Mouse (Mus musculus) left cerebral cortex, adult 2 months (tissue): ENCODE measurements around the gene Iqgap2. TPM values are rescaled to one million over a fixed set of nuclear protein-coding genes. Genes with fewer than 3 reads are reported as not detected.

Experiments
- DNase-seq, 2 experiments: peaks; one replicate each; pipeline ENCODE4 v3.0.0; 2021 to 2022; ENCODE audit warnings: low spot score in 2 of 2, mixed read lengths in 1 of 2; ENCODE audit errors: extremely low spot score in 1 of 2
- H3K27ac ChIP-seq: fragments of 200-600 bp; 2 replicates; pipeline ENCODE4 v1.8.1; 2022
- H3K4me3 ChIP-seq: fragments of 200-600 bp; 2 replicates; pipeline ENCODE4 v1.8.1; 2022
- CTCF ChIP-seq: fragments of 200-600 bp; IDR thresholded peaks from 2 replicates; pipeline ENCODE4 v1.8.1; 2022; ENCODE audit warnings: antibody characterized with exemption, mild to moderate bottlenecking, moderate library complexity
- intact Hi-C: fragments of 180-260 bp; cut with DNase I; formaldehyde crosslinking; loops from one replicate; pipeline ENCODE4 v1.15.1; 2025
- total RNA-seq, 2 experiments: library from RNA; stranded (reverse); gene quantifications; 2 replicates each; pipeline ENCODE4 v1.2.3; 2021

Gene Iqgap2
- total RNA-seq, 2 experiments from 2014 or later: 19.1 to 21.5 TPM

DNA sequence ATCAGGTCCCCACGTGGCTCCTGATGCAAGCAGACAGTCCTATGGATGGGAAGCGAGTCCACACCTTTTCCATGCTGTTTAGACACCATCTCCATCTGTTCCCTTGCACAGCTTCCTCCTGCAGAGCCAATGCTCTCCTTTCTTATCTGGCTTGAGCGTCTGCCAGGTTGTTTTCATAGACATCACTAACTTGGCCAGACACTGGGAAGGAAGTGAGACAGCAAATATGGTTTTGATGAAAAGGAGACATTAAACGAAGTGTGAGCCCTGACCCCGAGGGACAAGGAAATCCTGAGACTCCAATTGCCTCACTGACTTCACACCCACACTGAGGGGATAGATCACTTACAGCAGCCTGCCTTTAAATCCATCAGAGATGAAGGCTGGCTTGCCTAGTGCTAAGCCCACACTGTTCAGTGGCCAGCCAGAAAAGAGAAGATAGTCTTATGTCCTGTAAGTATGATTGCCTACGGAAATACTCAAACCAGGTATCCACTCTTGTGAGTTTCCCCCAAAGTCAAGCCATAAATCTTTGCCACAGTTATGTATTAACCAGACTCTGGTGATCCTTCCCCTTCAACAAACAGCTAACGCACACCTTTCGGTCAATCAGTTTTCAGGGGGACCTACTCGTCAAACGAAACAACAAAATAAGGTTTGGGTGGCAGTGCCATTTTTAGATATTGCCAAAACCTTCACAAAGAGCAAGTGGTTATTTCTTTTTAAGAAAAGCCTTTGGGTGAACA is 102.9 kb downstream of the Iqgap2 start:
- H3K4me3 ChIP-seq: no peak overlapping the region
- no peak for TF ChIP-seq CTCF
- intact Hi-C loops: no loop called here
- H3K27ac ChIP-seq: no peak overlapping the region
- DNase-seq: no peak

DNA sequence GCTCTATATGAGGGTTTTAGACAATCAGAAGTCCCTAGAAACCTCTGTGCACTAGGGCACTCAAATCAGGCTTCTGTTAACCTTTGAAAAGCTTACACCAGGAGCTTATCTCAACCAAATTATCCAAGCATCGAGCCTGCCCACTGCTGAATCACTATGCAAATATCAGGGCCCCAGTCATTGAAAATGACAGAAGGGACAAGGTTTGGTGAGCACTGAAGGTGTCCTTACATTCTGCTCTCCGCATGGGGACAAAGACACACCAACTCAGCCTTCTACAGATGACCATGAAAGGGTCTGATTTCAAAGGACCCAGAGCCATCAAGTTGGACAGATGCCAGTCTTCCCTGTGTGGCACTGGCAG is 108.8 kb downstream of the Iqgap2 start:
- intact Hi-C loops: no loop called here
- no peak overlapping the region for H3K4me3 ChIP-seq
- no peak for DNase-seq
- TF ChIP-seq CTCF: no peak
- no peak overlapping the region for H3K27ac ChIP-seq

DNA sequence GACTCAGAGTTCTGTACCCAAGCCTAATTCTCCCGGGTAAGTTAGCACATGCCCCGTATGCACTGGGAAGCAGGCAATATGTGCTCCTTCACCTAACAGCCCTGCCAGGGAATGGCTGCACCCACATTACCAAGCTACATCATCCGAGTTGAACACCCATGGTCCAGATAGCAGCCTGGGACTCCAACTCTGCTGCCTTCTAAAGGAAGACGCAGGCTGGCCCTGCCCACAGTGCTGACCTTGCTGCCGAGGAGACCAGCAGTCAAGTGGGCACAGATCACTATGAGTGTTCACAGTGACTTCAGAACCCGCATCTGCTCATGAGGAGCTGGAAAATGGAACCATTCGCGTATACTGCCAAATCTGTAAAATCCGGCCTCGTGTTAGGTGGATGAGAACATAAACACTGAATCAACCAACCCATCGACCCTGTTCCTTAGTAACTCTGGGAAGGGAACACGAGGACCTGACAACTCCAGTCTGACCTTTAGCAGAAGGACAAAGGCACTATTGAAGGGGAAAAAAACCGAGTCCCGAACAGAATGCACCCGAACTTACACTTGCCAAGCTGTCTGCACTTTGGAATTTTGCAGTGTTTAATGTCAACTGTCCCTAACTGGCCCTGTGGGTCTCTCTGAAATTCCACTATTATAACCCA is 109.3 kb downstream of the Iqgap2 start:
- intact Hi-C loops: no loop called here
- no peak for TF ChIP-seq CTCF
- no peak overlapping the region for H3K27ac ChIP-seq
- no peak for DNase-seq
- H3K4me3 ChIP-seq: no peak overlapping the region

DNA sequence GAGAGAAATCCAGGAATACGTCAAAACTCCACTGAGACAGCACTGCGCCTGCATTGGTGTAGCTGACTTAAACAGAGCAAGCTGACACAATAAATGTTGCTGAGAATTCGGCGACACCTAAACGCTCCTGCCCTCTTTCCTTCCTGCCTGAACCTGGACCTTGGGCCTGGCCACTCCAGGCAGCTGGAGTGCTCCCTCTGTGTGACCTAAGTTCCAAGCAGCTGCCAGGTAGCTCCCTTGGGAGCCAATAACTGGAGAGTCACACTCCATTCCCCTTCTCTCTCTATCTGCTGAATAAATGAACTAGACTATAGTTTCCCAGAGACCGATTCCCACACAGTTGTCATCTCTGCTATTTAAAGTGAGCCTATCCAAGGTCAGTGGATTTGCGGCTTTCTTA is 111.7 kb downstream of the Iqgap2 start:
- intact Hi-C loops: no loop called here
- Histone ChIP-seq H3K27ac (no peak overlapping the region), H3K4me3 (no peak overlapping the region)
- TF ChIP-seq CTCF: no peak
- DNase-seq: no peak

DNA sequence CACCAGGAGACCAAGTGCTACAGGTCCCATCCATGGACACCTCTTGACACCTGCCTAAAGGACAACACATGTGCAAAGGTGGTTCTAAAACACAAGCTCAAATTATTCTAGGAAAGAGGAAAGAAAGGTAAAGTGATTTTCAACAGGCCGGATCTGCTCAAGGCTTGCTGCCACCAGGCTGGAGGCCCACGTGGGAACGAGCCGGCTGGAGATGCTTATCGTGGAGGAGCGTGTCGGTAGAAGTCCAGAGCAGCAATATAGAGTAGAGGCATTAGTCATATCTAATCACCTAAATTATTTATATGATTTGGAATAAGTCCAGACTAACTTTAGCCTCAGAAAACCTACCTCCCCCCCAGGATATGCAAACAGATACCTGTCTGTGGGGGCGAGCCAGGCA is 112.5 kb downstream of the Iqgap2 start:
- intact Hi-C loops: loop anchor here (5.0 kb wide), 1 partner anchor 173 kb away; no protein-coding TSS in a partner anchor
- no peak for TF ChIP-seq CTCF
- H3K4me3 ChIP-seq: no peak overlapping the region
- H3K27ac ChIP-seq: no peak overlapping the region
- DNase-seq: no peak

DNA sequence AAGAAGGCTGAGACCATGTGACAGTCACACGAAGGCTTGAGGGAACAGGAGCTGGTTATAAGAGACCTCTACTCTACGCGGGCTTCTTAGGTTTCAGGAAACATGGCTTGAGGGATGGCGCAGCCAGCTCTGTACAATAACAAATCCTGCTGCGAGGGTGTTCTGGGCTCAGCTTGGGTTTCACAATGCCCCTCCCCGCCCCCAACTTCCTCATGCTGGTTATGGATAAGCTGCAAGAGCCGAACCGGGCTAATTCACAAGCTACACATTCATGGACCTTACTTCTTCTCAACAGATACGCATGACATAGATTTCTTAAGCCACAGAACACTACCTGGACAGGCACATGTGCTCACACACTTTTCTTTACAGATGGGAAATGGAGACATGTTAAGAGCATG is 113.0 kb downstream of the Iqgap2 start:
- no peak for TF ChIP-seq CTCF
- no peak for DNase-seq
- Histone ChIP-seq H3K4me3 (no peak overlapping the region), H3K27ac (no peak overlapping the region)
- intact Hi-C loops: loop anchor here (5.0 kb wide), 1 partner anchor 174 kb away; no protein-coding TSS in a partner anchor

DNA sequence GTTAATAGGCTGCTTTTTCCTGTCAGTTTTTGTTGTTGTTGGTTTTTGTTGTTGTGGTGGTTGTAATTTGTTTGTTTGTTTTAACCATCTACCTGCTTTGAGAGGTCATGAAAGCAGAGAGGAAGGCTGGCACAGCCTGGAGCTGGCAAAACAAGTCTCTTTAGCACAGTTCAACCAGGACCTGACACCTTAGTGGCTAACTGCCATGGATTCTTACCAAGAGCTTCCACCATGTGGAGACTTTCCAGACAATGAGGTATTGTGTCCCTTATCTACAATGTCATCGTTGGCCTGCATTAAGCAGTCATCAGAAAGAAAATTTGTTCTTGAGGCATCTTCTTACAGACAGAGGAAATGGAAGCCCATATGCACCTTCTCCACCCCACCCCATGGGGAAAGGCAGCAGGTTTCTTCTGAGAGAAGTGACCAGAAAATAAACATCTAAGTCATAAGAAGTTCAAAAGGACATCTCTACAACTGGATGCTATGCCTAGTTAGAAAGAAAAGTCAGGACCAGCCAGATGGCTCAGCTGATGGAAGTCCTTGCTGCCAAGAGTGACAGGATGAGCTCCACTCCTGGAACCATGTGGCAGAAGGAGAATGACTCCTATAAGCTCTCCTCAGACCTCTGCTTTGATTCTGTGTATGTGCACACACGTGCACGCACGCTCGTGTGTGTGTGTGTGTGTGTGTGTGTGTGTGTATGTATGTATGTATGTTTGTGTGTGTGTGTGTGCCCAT is 113.9 kb downstream of the Iqgap2 start:
- no peak for DNase-seq
- no peak overlapping the region for H3K27ac ChIP-seq
- no peak for TF ChIP-seq CTCF
- H3K4me3 ChIP-seq: no peak overlapping the region
- intact Hi-C loops: loop anchor here (1.0 to 5.0 kb wide), 2 partner anchors 114 to 174 kb away; no protein-coding TSS in a partner anchor

DNA sequence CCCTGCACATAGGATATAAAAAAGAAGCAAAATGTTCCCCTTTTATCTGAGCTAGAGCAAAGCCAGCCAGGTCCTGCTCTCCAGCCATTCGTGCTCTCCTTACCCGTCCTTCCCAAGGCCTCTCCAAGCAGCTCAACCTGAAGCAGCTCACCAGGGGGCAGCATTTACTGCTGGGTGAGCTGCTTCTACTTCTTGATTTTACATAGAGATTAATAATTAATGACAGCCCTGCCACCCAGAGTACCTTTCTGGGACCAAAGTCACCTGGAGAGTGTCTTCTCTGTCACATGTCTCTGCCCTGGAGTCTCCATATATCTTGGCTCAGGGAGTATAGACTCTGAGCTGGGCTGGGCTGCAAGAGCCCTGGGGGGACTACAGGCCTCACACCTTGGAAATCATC is 114.5 kb downstream of the Iqgap2 start:
- DNase-seq: peak; percentile 50 to 61
- Histone ChIP-seq H3K4me3 (no peak overlapping the region), H3K27ac (no peak overlapping the region)
- intact Hi-C loops: loop anchor here (1.0 to 5.0 kb wide), 2 partner anchors 115 to 175 kb away; no protein-coding TSS in a partner anchor
- peak; percentile 69 for TF ChIP-seq CTCF

DNA sequence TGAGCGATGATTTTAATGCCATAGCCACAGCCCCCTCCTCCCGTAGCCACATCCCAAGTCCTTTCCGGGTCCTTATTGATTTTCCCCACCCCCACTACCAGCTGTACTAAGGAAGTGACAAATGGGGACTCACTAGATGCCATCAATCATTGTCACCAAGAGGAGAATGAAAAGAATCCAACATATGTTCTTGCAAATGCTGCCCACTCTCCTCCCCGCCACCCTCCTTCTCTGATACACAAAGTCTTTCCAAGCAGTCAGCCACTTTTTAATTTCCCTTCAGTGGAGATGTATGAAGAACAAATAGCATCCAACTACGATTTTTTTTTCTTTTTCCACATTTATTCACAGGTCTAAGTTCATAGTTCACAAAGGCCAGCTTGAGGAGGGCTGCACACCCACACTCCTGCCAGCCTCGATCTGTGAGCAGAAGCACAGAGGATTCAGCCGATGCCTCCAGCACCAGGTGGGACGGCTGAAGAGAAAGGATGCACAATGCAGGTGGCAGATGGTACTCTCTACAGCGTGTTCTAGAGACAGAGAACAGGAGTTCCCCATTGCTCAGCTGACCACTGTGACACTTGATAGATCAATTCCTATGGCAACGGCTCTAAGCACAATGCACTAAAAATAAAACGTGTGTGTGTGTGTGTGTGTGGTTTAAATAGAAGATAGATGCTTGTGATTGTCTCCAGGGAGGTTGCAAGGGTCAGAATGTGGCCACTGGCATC is 116.6 kb downstream of the Iqgap2 start:
- intact Hi-C loops: loop anchor here (5.0 kb wide), 1 partner anchor 177 kb away; no protein-coding TSS in a partner anchor
- H3K27ac ChIP-seq: no peak overlapping the region
- H3K4me3 ChIP-seq: no peak overlapping the region
- TF ChIP-seq CTCF: no peak
- DNase-seq: no peak

DNA sequence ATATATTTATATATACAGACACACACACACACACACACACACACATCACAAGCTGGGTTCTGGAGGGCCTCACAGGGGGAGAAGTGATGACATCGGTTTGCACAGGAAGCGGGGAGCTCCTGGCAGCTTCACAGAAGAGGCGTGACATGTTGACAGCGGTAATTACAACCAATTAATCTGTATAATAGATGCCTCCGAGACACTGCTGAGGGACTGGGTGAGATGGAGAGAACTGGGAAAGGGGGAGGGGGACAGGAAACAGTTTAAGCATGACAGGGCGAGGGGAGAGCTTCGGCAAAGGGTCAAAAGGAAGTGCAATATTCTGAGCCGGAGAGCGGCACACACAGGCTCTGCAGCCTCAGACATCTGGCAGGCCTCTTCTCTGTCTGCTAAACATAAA is 126.7 kb downstream of the Iqgap2 start:
- no peak overlapping the region for H3K27ac ChIP-seq
- TF ChIP-seq CTCF: no peak
- H3K4me3 ChIP-seq: no peak overlapping the region
- intact Hi-C loops: no loop called here
- DNase-seq: no peak

DNA sequence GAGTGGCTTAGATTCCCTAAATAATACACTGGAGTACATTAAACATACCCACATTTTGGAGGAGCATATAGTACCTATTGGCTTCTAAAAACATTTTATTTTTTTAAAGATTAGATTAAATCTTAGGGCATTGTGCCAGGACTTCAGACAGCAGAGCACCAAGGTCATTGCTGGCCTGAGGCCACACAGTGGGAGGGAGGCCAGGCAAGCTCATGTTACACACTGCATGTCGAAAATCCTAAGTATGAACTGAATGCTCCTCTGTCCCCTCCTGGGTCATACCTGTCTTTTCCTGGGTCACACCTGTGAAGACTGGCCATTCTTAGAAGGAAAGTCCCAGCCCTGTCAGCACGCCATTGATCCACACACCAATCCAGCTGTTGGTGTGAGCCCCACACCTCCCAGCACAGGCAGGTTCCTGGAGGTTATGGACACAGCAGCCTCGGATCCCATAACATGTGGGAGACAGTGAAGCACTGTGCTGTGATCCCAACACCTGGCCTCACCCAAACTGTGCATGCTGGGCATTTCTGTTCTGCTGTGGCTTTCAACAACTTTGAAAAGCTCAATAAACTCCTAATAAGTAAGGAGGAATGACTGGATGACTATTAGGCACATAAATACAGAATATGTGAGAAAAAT is 127.7 kb downstream of the Iqgap2 start:
- Histone ChIP-seq H3K27ac (no peak overlapping the region), H3K4me3 (no peak overlapping the region)
- intact Hi-C loops: no loop called here
- no peak for TF ChIP-seq CTCF
- DNase-seq: no peak
